Comparison of ENCODE assay signal across 7 mouse cellular contexts in the genomic region with DNA sequence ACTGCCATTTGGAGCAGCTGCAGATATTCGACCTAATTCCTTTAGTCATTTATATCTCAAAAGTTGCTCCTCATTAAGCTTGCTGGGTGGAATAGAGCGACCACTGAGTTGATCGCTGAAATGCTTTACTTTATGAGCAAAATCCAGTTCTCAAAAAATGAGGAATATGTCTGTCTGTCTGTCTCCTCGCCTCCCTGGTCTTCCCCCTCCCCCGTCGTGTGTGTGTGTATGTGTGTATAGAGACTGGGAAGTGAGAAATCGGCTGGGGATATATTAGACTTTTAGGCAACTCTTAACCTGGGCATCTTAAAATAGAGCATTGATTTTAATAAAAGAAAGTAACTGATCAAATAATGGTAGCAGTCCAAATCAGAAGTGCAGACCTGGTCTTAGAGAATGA. TPM values are rescaled to one million over a fixed set of nuclear protein-coding genes. Genes with fewer than 3 reads are reported as not detected.
DNase-seq lines count a peak whose midpoint lies in the region; ATAC-seq and TF ChIP-seq lines count a peak whose summit lies in the region.

No protein-coding gene starts in this region.

- no peaks in the 10 kb centered on the region for H3K9me3 ChIP-seq in lung, embryonic 16.5 days (ENCODE audit: control insufficient read depth, low read length)
- H3K9me3 ChIP-seq in forebrain, embryonic 10.5 days, result no peaks in the 10 kb centered on the region
- no peaks in the 10 kb centered on the region for H3K9me3 ChIP-seq in limb, embryonic 11.5 days (ENCODE audit: control insufficient read depth, low read length)

- no peak for ATAC-seq in lung, embryonic 16.5 days (ENCODE audit: low read depth)
- ATAC-seq in limb, embryonic 11.5 days (ENCODE audit: insufficient number of reproducible peaks, low FRiP score, low TSS enrichment, low read depth), result no peak

- no peak for TF ChIP-seq CTCF in small intestine, adult 2 months (IDR thresholded peaks at IDR 0.05; ENCODE audit: extremely low read depth, insufficient read length, insufficient replicate concordance, low read depth, low read length)

- H3K4me2 ChIP-seq in lung, embryonic 16.5 days (ENCODE audit: low read depth, low read length), result peak overlapping the region; percentile 78
- H3K4me2 ChIP-seq in limb, embryonic 11.5 days (ENCODE audit: low read depth, severe bottlenecking), result peak overlapping the region; percentile 83

- 12% methylated on average over 7 of the region's 7 CpGs for WGBS in lung, embryonic 16.5 days
- WGBS in forebrain, embryonic 10.5 days, result 22% methylated on average over 7 of the region's 7 CpGs
- WGBS in limb, embryonic 11.5 days, result 15% methylated on average over 7 of the region's 7 CpGs
- WGBS in small intestine, adult 2 months, result 6% methylated on average over 7 of the region's 7 CpGs

- H3K4me3 ChIP-seq in lung, embryonic 16.5 days (ENCODE audit: low read length), result peak overlapping the region; percentile 57
- peak overlapping the region; percentile 79 for H3K4me3 ChIP-seq in forebrain, embryonic 10.5 days
- H3K4me3 ChIP-seq in limb, embryonic 11.5 days (ENCODE audit: low read depth, low read length), result peak overlapping the region; percentile 61
- peak overlapping the region; percentile 77 for H3K4me3 ChIP-seq in small intestine, adult 2 months (ENCODE audit: low read depth, low read length)

- peak overlapping the region; percentile 75; the same call in 1 of the 2 replicates for H3K27ac ChIP-seq in lung, embryonic 16.5 days (ENCODE audit: low read length)
- H3K27ac ChIP-seq in forebrain, embryonic 10.5 days, result peak overlapping the region; percentile 91
- peak overlapping the region; percentile 65 for H3K27ac ChIP-seq in limb, embryonic 11.5 days (replicated peaks; ENCODE audit: low read depth, low read length)
- H3K27ac ChIP-seq in small intestine, adult 2 months (ENCODE audit: insufficient read depth, low read depth, low read length), result no peak overlapping the region

- no peak for TF ChIP-seq POLR2A in small intestine, adult 2 months (IDR thresholded peaks at IDR 0.05; ENCODE audit: low read depth, low read length)

- DNase-seq in lung, postnatal 25 days (ENCODE audit: low spot score), result no peak
- DNase-seq in forebrain, embryonic 10.5 days (ENCODE audit: extremely low spot score, low spot score), result no peak
- no peak for DNase-seq in limb, embryonic 11.5 days (ENCODE audit: low spot score)
- no peak for DNase-seq in natural killer cell, adult 2 months (ENCODE audit: low spot score in 2 of 2)
- no peak for DNase-seq in urinary bladder, postnatal 10 days (ENCODE audit: low spot score)

- H3K27me3 ChIP-seq in lung, embryonic 16.5 days (ENCODE audit: control insufficient read depth, insufficient read depth, low read depth, low read length), result no peaks in the 10 kb centered on the region
- H3K27me3 ChIP-seq in forebrain, embryonic 10.5 days (ENCODE audit: poor library complexity, severe bottlenecking), result no peaks in the 10 kb centered on the region
- H3K27me3 ChIP-seq in limb, embryonic 11.5 days (ENCODE audit: control insufficient read depth, insufficient read depth, low read length), result no peaks in the 10 kb centered on the region
- no peaks in the 10 kb centered on the region for H3K27me3 ChIP-seq in small intestine, adult 2 months (ENCODE audit: control insufficient read depth, insufficient read depth, low read length)

- H3K9ac ChIP-seq in lung, embryonic 16.5 days (ENCODE audit: low read length), result peak overlapping the region; percentile 64
- peak overlapping the region; percentile 74 for H3K9ac ChIP-seq in limb, embryonic 11.5 days (ENCODE audit: low read length)

- peaks cover 23% of the 10 kb centered on the region for H3K36me3 ChIP-seq in lung, embryonic 16.5 days (ENCODE audit: control insufficient read depth, insufficient read depth, low read length)
- peaks cover 59% of the 10 kb centered on the region for H3K36me3 ChIP-seq in forebrain, embryonic 10.5 days (replicated peaks)
- H3K36me3 ChIP-seq in limb, embryonic 11.5 days (ENCODE audit: control insufficient read depth, insufficient read depth, low read length), result peaks cover 7% of the 10 kb centered on the region
- H3K36me3 ChIP-seq in small intestine, adult 2 months (ENCODE audit: control insufficient read depth, insufficient read depth, low read length), result peaks cover 28% of the 10 kb centered on the region

- peaks cover 6% of the 10 kb centered on the region; the same call in 1 of the 2 replicates for H3K4me1 ChIP-seq in lung, embryonic 16.5 days (replicated peaks; ENCODE audit: control insufficient read depth, insufficient read depth, low read length)
- H3K4me1 ChIP-seq in forebrain, embryonic 10.5 days, result peaks cover 19% of the 10 kb centered on the region
- H3K4me1 ChIP-seq in limb, embryonic 11.5 days (ENCODE audit: control insufficient read depth, insufficient read depth, low read length), result no peaks in the 10 kb centered on the region
- H3K4me1 ChIP-seq in small intestine, adult 2 months (ENCODE audit: control insufficient read depth, insufficient read depth, insufficient read length, low read length), result peaks cover 4% of the 10 kb centered on the region; the same call in 1 of the 2 replicates

RNA-seq across cellular contexts. Expression of a gene that starts 0.7 kb away (rescaled TPM):
- polyA plus RNA-seq in lung, embryonic 16.5 days (2015; fragmentation: Nextera tagmentation; extraction: Ambion mirVana), result 141 and 142 TPM in 2 replicates
- 117 and 121 TPM in 2 replicates for polyA plus RNA-seq in forebrain, embryonic 10.5 days (2016; fragmentation: Nextera tagmentation; extraction: Ambion mirVana)
- 128 and 134 TPM in 2 replicates for polyA plus RNA-seq in limb, embryonic 11.5 days (2014; fragmentation: Nextera tagmentation; extraction: Ambion mirVana)
- polyA plus RNA-seq in small intestine, adult 2 months (2012; rRNA removed), result 14.2 and 32.7 TPM in 2 replicates

RNA-seq across cellular contexts. Expression of a gene that starts 9.3 kb away (rescaled TPM):
- 12.9 and 16.4 TPM in 2 replicates for polyA plus RNA-seq in lung, embryonic 16.5 days (2015; fragmentation: Nextera tagmentation; extraction: Ambion mirVana)
- 12.8 and 12.9 TPM in 2 replicates for polyA plus RNA-seq in forebrain, embryonic 10.5 days (2016; fragmentation: Nextera tagmentation; extraction: Ambion mirVana)
- 13.3 and 16.1 TPM in 2 replicates for polyA plus RNA-seq in limb, embryonic 11.5 days (2014; fragmentation: Nextera tagmentation; extraction: Ambion mirVana)
- 7.5 and 18.2 TPM in 2 replicates for polyA plus RNA-seq in small intestine, adult 2 months (2012; rRNA removed)

RNA-seq across cellular contexts. Expression of a gene that starts 27.5 kb away (rescaled TPM):
- polyA plus RNA-seq in lung, embryonic 16.5 days (2015; fragmentation: Nextera tagmentation; extraction: Ambion mirVana), result 0.45 and 0.49 TPM in 2 replicates
- polyA plus RNA-seq in forebrain, embryonic 10.5 days (2016; fragmentation: Nextera tagmentation; extraction: Ambion mirVana), result 0.22 and 0.30 TPM in 2 replicates
- 0.32 TPM in 1 of 2 replicates, not detected in the other for polyA plus RNA-seq in limb, embryonic 11.5 days (2014; fragmentation: Nextera tagmentation; extraction: Ambion mirVana)
- polyA plus RNA-seq in small intestine, adult 2 months (2012; rRNA removed), result 133 and 223 TPM in 2 replicates

RNA-seq across cellular contexts. Expression of a gene that starts 31.3 kb away (rescaled TPM):
- polyA plus RNA-seq in lung, embryonic 16.5 days (2015; fragmentation: Nextera tagmentation; extraction: Ambion mirVana), result 14.0 and 14.3 TPM in 2 replicates
- 8.2 and 12.1 TPM in 2 replicates for polyA plus RNA-seq in forebrain, embryonic 10.5 days (2016; fragmentation: Nextera tagmentation; extraction: Ambion mirVana)
- polyA plus RNA-seq in limb, embryonic 11.5 days (2014; fragmentation: Nextera tagmentation; extraction: Ambion mirVana), result 11.0 and 12.9 TPM in 2 replicates
- polyA plus RNA-seq in small intestine, adult 2 months (2012; rRNA removed), result 28.6 and 57.0 TPM in 2 replicates

RNA-seq across cellular contexts. Expression of a gene that starts 43.7 kb away (rescaled TPM):
- 0.68 and 0.88 TPM in 2 replicates for polyA plus RNA-seq in lung, embryonic 16.5 days (2015; fragmentation: Nextera tagmentation; extraction: Ambion mirVana)
- polyA plus RNA-seq in forebrain, embryonic 10.5 days (2016; fragmentation: Nextera tagmentation; extraction: Ambion mirVana), result 1.4 and 1.7 TPM in 2 replicates
- 2.2 and 2.4 TPM in 2 replicates for polyA plus RNA-seq in limb, embryonic 11.5 days (2014; fragmentation: Nextera tagmentation; extraction: Ambion mirVana)
- 2.8 and 5.0 TPM in 2 replicates for polyA plus RNA-seq in small intestine, adult 2 months (2012; rRNA removed)

Comparison
In these comparisons a context has a peak if more than half of its experiments do, and no peak if none do; other contexts are left out.
1. RNA of a gene that starts 27.5 kb away (polyA plus RNA-seq): 133 to 223 TPM in small intestine, adult 2 months; 0.45 to 0.49 TPM in lung, embryonic 16.5 days, 0.32 TPM in limb, embryonic 11.5 days and 0.22 to 0.30 TPM in forebrain, embryonic 10.5 days; every median in the first group is over 10 times any median in the second.
2. Peak in every context shown above with its lines, with median percentiles within 50 percentile points of each other: H3K4me3 ChIP-seq.